Comparison of ENCODE assay signal across 28 mouse cellular contexts in the genomic region with DNA sequence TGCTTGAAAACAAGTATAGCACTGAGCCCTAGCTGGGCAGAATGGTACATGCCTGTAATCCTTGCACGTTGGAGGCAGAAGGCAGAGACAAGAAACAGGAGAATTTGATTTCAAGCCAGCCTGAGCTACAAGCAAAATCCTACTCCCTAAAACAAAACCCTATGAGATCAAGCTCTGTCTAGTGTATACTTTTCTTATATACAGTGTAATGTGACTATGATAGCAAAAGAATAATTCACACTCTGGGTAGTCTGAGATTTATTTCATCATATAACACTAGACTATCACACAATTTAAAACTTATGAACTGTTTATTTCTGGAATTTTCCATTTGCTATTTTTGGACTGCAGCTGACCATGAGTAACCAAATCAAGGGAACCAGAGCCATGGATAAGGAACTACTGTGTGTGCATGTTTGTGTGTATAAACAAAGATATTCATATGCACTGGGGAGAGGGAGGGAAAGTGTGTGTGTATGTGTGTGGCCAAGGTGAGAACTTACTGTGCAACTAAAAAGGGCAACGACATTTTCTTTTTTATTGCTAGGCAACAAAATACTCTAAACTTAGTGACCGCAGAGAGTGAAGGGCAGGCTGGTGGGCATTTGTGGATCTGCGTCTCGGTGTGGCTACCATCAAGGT.
DNase-seq lines count a peak whose midpoint lies in the region; ATAC-seq and TF ChIP-seq lines count a peak whose summit lies in the region.
"Had no signal": no experiment of that assay in that cellular context is flagged by ENCODE, and none has a peak within 500 bp of the region (broad histone marks: within the 10 kb centered on the region; RNA-seq: fewer than 3 reads in every experiment).

No protein-coding gene starts in this region.

- 87% methylated on average over 5 of the region's 5 CpGs for WGBS in lung, embryonic 15.5 days
- 75% methylated on average over 5 of the region's 5 CpGs for WGBS in lung, postnatal 0 days
- WGBS in intestine, embryonic 15.5 days: 74% methylated on average over 5 of the region's 5 CpGs
- WGBS in stomach, embryonic 16.5 days: 74% methylated on average over 5 of the region's 5 CpGs
- WGBS in embryonic facial prominence, embryonic 10.5 days: 89% methylated on average over 5 of the region's 5 CpGs

- no peak overlapping the region for H3K27ac ChIP-seq in lung, embryonic 15.5 days
- no peak overlapping the region for H3K27ac ChIP-seq in lung, postnatal 0 days (ENCODE audit: low read length)
- H3K27ac ChIP-seq in intestine, embryonic 15.5 days: no peak overlapping the region
- peak overlapping the region; percentile 12 for H3K27ac ChIP-seq in stomach, embryonic 16.5 days (ENCODE audit: low read length)
- no peak overlapping the region for H3K27ac ChIP-seq in embryonic facial prominence, embryonic 10.5 days (replicated peaks)
- H3K27ac ChIP-seq: forebrain, embryonic 13.5 days; hindbrain, embryonic 14.5 days; liver, embryonic 14.5 days had no signal

- H3K4me2 ChIP-seq in lung, embryonic 15.5 days: no peak overlapping the region
- H3K4me2 ChIP-seq in lung, postnatal 0 days (replicated peaks; ENCODE audit: low read depth, low read length): no peak overlapping the region
- H3K4me2 ChIP-seq in intestine, embryonic 15.5 days (replicated peaks): no peak overlapping the region
- no peak overlapping the region for H3K4me2 ChIP-seq in stomach, embryonic 16.5 days (ENCODE audit: low read depth, low read length)
- H3K4me2 ChIP-seq: forebrain, embryonic 13.5 days; heart, embryonic 11.5 days; hindbrain, embryonic 14.5 days had no signal

- POLR2A ChIA-PET in Patski (lab: Charles Lee): no interaction called here

- H3K4me1 ChIP-seq in lung, embryonic 15.5 days: no peaks in the 10 kb centered on the region
- H3K4me1 ChIP-seq in lung, postnatal 0 days (ENCODE audit: insufficient read depth, low read depth, low read length): no peaks in the 10 kb centered on the region
- 0 out of 2 replicates have a peak, but pooled peaks cover 2% of the 10 kb centered on the region for H3K4me1 ChIP-seq in intestine, embryonic 15.5 days (replicated peaks)
- H3K4me1 ChIP-seq in stomach, embryonic 16.5 days (ENCODE audit: control insufficient read depth, insufficient read depth, low read length): no peaks in the 10 kb centered on the region
- no peaks in the 10 kb centered on the region for H3K4me1 ChIP-seq in embryonic facial prominence, embryonic 10.5 days
- H3K4me1 ChIP-seq: forebrain, embryonic 13.5 days had no signal

- no peak for TF ChIP-seq CTCF in lung, postnatal 0 days (IDR thresholded peaks at IDR 0.05)
- TF ChIP-seq CTCF in Patski (IDR thresholded peaks at IDR 0.05): no peak

- in situ Hi-C loops in Patski (cut with MboI; ENCODE audit: low pct_unique_long_range_greater_than_20kb): no loop called here

- no peak for DNase-seq in lung, postnatal 0 days (ENCODE audit: low spot score)
- no peak for DNase-seq in Patski (ENCODE audit: low read depth, low spot score)
- DNase-seq in embryonic facial prominence, embryonic 10.5 days (ENCODE audit: low spot score): no peak
- no peak for DNase-seq in embryo, embryonic 10.5 days (ENCODE audit: low spot score)
- DNase-seq: adrenal gland, adult 8-10 months; B cell, adult 2 months; cerebellum, adult 11 months; cerebellum, adult 9-10 months; cerebellum, postnatal 36 days; embryo, embryonic 11 days; gastrocnemius, postnatal 14 days; heart, adult 18-20 months; heart, postnatal 4 days; kidney, adult 9 months; kidney, postnatal 14 days; liver; lung, adult 2 months; lung, postnatal 4 days; midbrain, embryonic 14.5 days; retina, postnatal 1 day; right cerebral cortex, postnatal 14 days had no signal

- H3K4me3 ChIP-seq in lung, embryonic 15.5 days: no peak overlapping the region
- no peak overlapping the region for H3K4me3 ChIP-seq in lung, postnatal 0 days (ENCODE audit: low read depth, low read length)
- H3K4me3 ChIP-seq in intestine, embryonic 15.5 days (replicated peaks): no peak overlapping the region
- no peak overlapping the region for H3K4me3 ChIP-seq in stomach, embryonic 16.5 days (replicated peaks; ENCODE audit: low read length)
- H3K4me3 ChIP-seq in embryonic facial prominence, embryonic 10.5 days: no peak overlapping the region
- H3K4me3 ChIP-seq: forebrain, embryonic 13.5 days had no signal

- no peaks in the 10 kb centered on the region for H3K9me3 ChIP-seq in lung, embryonic 15.5 days
- no peaks in the 10 kb centered on the region for H3K9me3 ChIP-seq in lung, postnatal 0 days (ENCODE audit: low read length)
- no peaks in the 10 kb centered on the region for H3K9me3 ChIP-seq in intestine, embryonic 15.5 days
- H3K9me3 ChIP-seq in stomach, embryonic 16.5 days (replicated peaks; ENCODE audit: control insufficient read depth, low read length): 0 out of 2 replicates have a peak, but pooled peaks cover 6% of the 10 kb centered on the region
- H3K9me3 ChIP-seq in embryonic facial prominence, embryonic 10.5 days: no peaks in the 10 kb centered on the region
- H3K9me3 ChIP-seq: forebrain, embryonic 13.5 days had no signal

- H3K36me3 ChIP-seq in lung, embryonic 15.5 days: no peaks in the 10 kb centered on the region
- no peaks in the 10 kb centered on the region for H3K36me3 ChIP-seq in lung, postnatal 0 days (ENCODE audit: insufficient read depth, low read length)
- no peaks in the 10 kb centered on the region for H3K36me3 ChIP-seq in intestine, embryonic 15.5 days
- H3K36me3 ChIP-seq in stomach, embryonic 16.5 days (ENCODE audit: control insufficient read depth, insufficient read depth, low read length): no peaks in the 10 kb centered on the region
- H3K36me3 ChIP-seq in embryonic facial prominence, embryonic 10.5 days (replicated peaks): no peaks in the 10 kb centered on the region

- CTCF ChIA-PET in Patski (lab: Charles Lee): no interaction called here

- TF ChIP-seq EP300 in lung, postnatal 0 days (IDR thresholded peaks at IDR 0.05): no peak

- ATAC-seq in lung, embryonic 15.5 days (ENCODE audit: borderline replicate concordance, extremely low read depth, low FRiP score, low TSS enrichment): 0 out of 2 replicates have a peak, but pooled peaks have one; percentile 6
- ATAC-seq in lung, postnatal 0 days: no peak
- ATAC-seq in Patski: peak; percentile 7
- peak; percentile 51 for ATAC-seq in intestine, embryonic 15.5 days
- peak; percentile 76 for ATAC-seq in stomach, embryonic 16.5 days (ENCODE audit: insufficient read depth, low FRiP score)
- ATAC-seq: forebrain, embryonic 13.5 days had no signal

- no peaks in the 10 kb centered on the region for H3K27me3 ChIP-seq in lung, embryonic 15.5 days
- no peaks in the 10 kb centered on the region for H3K27me3 ChIP-seq in lung, postnatal 0 days (replicated peaks; ENCODE audit: insufficient read depth, low read length)
- H3K27me3 ChIP-seq in Patski: no peaks in the 10 kb centered on the region
- H3K27me3 ChIP-seq in intestine, embryonic 15.5 days (replicated peaks): no peaks in the 10 kb centered on the region
- no peaks in the 10 kb centered on the region for H3K27me3 ChIP-seq in stomach, embryonic 16.5 days (ENCODE audit: control insufficient read depth, insufficient read depth, low read length)
- no peaks in the 10 kb centered on the region for H3K27me3 ChIP-seq in embryonic facial prominence, embryonic 10.5 days (replicated peaks; ENCODE audit: low read depth, poor library complexity, severe bottlenecking)
- H3K27me3 ChIP-seq: forebrain, embryonic 13.5 days had no signal

- no peak overlapping the region for H3K9ac ChIP-seq in lung, embryonic 15.5 days
- no peak overlapping the region for H3K9ac ChIP-seq in lung, postnatal 0 days (replicated peaks; ENCODE audit: low read depth)
- H3K9ac ChIP-seq in intestine, embryonic 15.5 days: no peak overlapping the region
- no peak overlapping the region for H3K9ac ChIP-seq in stomach, embryonic 16.5 days (ENCODE audit: low read length)
- H3K9ac ChIP-seq: forebrain, embryonic 13.5 days; hindbrain, embryonic 14.5 days; liver, embryonic 14.5 days had no signal
